Mouse (Mus musculus): ENCODE measurements around the gene Cd38.

The Cd38 gene

DNA sequence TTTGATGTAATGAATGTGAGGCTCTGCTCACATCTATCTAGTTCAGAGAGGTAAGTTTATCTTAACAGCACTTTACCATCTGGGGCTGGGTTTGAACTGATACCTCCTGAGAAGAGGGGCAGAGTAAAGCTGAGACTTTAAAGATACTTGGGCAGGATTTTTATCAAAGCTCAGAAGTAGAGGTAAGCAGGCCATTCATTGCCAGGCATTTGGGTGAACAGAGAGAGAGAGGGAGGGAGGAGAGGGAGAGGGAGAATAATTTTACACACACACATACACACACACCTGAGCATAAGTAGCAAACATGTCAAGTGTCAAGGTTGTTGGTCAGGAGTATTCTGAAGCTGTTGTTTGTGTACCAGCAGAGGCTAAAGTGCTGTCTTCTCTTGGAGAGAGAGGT, at the start of gene Cd38:
Gene Cd38, plus strand, starts transcription at position 301 of the 400 bp plus-strand sequence.
- no peak for DNase-seq (ENCODE audit: low spot score)

DNA sequence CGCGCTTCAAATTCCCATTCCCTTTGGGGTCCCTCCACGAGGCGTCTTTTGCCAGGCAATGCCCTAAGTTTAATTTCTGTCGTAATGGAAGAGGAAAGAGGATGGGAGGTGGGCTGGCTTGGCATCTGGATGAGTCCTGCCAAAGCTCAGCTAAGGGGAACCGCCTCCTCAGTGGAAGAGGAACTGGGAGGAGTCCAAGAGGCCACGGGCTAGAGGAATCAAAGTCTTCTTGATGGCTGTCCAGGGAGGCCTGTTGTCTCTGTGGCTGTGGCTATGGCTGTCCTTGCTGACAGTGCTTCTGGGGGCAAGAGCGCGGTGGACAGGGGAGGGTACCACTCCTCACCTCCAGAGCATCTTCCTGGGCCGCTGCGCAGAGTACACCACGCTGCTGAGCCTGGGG, 49.7 kb upstream of the Cd38 start, which contains the start of gene Bst1:
Gene Bst1, plus strand, starts transcription at position 191 of the 400 bp plus-strand sequence.
- no peak for DNase-seq (ENCODE audit: low spot score)

DNA sequence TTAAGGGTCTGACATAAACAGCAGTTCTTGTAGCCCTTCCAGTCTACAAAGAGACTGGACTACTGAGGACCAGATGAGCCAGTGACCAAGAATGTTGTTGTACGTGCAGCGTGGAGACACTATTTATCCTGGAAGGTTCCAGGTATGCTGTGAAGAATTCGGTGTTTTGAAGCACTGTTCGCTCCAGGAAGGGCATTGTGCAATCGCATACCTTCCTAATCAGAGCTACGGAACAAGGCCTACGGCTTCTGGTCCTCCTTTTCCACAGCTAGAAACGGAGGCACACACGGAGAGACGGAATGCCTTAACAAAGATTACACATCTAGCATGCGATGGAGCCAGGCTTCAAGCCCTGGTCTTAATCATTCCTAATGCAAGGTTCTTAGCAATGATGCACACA, 47.6 kb upstream of the Cd38 start:
- DNase-seq (ENCODE audit: low spot score) = no peak

- DNase-seq (ENCODE audit: low spot score) = no peak
Observed at GRCm38 (mm10) chr5:43821538-43821937, 46.8 kb upstream of the Cd38 start, which contains the start of gene Fbxl5. TSS of gene Fbxl5 (minus strand) at chr5:43821638.

DNA sequence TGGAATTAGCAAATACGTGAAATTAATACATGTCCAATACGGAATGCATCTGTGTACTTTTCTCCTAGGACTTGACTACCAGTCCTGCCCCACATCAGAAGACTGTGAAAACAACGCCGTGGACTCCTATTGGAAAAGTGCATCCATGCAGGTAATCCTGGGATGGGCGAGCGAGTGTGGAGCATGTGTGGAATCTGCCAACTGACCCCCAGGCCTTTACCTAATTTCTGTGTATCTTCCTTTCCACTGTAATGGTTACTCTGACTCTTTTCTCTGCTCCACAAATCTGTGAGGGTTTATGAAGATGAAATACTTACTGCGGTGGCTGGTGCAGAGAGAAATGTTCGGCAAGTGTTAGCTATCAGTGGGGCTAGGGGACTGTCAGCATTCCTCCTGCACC, 46.2 kb upstream of the Cd38 start:
- DNase-seq (ENCODE audit: low spot score) = no peak

DNA sequence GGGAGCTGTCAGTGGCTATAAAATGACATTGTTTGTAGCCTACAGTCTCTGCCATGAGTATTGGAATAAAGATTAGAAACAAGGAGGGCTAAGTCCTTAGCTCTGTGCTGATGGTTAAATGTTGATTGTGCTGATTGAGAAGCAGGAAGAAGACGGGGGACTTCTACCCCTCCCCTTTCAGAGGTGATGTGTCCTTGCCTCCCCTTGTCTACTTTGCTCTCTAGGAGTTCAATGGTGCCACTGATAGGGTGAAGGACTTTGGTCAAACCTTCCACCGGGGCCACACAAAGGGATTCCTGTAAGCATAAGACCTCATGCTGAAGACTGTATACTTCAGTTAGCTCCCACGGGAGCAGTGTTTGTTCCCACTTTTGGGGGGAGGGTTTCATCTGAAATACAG, 45.5 kb upstream of the Cd38 start:
- no peak for DNase-seq (ENCODE audit: low spot score)

DNA sequence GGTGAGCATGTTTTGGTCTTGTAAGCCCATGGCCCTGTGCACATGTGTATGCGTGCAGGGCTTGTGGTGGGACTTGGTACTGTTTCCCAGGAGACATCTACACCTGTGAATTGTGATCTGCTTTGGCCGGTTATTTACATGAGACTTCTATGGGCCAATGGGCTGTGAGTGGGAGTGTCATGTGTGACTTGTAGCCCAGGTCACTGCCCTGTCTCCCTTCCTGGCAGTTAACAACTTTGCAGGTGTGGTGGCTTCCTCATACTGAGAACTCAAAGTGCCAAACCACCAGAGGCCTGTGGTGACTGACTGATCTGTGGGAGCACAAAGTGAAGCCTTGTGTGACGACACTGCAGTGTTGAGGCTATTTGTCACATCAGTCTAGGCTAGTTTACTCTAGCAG, 43.8 kb upstream of the Cd38 start:
- no peak for DNase-seq (ENCODE audit: low spot score)

DNA sequence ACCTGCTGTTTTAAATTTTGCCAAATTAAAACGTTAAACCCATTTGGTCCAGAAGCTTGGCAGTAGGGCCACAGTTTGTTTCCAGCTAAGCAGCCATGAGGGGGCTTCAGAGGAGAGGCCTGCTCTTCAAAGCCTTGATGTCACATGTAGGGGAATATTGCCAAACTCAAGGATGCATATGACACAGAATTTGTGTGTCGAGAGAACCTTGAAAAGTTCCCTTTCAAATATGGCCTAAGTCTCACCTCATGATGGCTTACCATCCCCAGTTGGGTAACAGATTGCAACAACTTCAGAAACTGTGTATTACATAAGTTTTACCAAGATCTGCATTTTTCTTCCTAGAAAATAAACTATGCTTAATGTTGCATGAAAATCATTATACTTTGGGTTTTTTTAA, 41.5 kb upstream of the Cd38 start:
- no peak for DNase-seq (ENCODE audit: low spot score)

DNA sequence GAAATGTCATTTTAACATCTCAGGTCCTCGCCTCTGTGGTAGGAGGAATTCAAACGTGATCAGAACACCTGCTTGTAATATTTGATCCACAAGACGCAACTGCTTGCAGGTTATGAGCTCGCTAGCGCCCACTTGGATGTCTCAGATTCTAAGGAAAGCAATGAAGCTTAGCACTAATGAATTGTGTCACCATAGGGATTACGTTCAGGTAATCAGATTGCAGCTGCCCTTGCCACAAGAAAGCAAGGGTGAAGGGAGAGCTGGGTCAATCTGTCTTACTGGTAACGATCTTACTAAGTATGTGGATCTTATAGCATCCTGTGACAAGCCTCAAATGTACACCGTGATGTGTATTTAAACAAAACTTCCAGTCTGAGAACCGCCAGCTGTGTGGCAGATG, 41.0 kb upstream of the Cd38 start:
- DNase-seq (ENCODE audit: low spot score) = no peak

DNA sequence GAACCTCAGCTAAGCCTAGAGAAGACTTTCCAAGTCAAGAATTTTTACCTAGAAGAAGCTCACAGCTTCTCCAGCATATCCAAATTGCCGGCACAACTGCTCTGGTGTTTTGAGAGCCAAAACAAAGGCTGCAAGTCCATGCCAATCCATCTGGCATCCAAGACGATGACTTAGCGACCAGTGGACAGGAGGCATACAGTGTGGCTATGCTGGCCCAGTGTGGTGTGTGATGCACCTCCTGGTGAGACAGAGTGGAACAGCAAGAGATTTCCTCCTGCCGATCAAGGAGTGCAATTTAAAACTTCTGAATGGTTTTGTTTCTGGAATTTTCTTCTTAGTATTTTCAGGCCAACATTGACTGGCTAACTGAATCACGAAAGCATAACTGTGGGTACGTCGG, 31.8 kb upstream of the Cd38 start:
- no peak for DNase-seq (ENCODE audit: low spot score)

- DNase-seq (ENCODE audit: low spot score) = no peak
Observed at GRCm38 (mm10) chr5:43837372-43837771, 31.0 kb upstream of the Cd38 start.

DNA sequence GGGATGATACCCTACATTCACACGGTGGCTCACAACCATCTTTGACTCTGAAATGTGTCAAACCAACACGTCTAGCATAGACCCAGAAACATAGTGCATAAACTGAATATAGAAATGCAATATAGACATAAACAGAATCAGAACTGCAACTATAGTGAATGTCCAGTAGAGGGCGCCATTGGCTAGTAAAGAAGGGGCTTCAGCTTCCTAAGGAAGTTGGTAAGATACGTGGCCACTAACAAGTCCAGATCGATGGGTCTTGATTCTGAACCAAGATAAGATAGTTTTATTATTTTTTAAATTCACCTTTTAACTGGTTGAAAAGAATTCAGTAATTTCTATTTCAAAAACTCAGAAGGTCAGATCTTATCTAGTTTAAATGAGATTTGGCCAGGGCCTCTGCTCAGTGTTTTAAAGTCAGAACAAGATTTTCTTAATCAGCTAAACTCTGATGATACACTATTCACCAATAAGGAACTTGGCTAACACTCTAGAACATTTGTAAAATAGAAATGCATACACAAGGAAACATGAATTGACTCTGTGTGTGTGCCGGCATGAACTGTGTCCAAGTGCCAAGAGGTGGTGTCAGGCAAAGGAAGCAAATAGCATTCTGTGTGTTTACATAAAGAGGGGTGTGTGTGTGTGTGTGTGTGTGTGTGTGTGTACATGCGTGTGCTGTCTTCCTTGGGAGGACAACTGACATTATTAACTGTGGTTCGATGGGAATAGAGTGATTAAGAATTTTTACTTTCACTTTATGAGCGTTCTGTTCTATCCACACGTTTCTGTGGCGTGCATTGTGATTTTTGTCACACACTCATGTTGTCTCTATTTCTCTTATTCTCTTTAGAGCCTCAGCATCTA, 27.0 kb upstream of the Cd38 start:
- DNase-seq (ENCODE audit: low spot score) = no peak

GRCm38 (mm10) chr5:43842011-43842285, 26.4 kb upstream of the Cd38 start:
- DNase-seq (ENCODE audit: low spot score) = no peak

GRCm38 (mm10) chr5:43842576-43843155, 25.7 kb upstream of the Cd38 start:
- no peak for DNase-seq (ENCODE audit: low spot score)

GRCm38 (mm10) chr5:43845083-43845482, 23.3 kb upstream of the Cd38 start:
- no peak for DNase-seq (ENCODE audit: low spot score)

GRCm38 (mm10) chr5:43845646-43846045, 22.7 kb upstream of the Cd38 start:
- no peak for DNase-seq (ENCODE audit: low spot score)

DNA sequence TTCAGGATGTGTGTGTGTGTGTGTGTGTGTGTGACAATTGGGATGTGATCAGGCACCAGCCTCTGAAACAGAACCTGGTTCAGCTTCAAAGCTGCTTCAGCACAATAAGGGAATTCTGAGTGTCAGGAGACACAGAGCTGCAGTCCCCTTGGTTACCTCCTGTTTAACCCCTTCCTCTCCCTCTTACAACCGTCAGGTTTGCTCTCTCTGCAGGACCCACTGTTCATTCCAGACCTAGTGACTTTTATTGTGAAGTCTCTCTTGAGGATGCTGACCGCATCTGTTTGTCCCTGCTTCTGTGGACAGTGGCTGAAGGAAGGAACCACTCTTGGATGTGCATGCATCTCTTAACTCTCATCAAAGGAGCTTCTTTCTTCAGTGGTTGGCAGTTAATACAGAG, 22.1 kb upstream of the Cd38 start:
- no peak for DNase-seq (ENCODE audit: low spot score)

DNA sequence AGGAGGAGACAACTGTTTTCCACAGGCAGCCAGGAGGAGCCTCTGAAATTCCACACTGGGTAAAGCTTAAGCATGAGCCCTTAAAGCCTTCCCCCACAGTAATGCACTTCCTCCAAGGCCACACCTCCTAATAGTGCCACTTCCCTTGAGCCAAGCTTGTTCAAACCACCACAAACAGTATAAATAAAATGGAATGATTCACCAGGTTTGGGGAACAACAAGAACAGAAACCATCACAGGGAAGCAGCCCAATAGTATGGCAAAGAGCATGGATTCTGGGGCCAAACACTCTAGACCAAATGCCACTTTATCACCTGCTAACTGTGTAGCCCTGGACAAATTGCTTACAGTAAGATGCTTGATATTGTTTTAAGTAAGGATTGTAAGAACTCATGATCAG, 20.8 kb upstream of the Cd38 start:
- no peak for DNase-seq (ENCODE audit: low spot score)

- DNase-seq (ENCODE audit: low spot score) = no peak
Observed at GRCm38 (mm10) chr5:43848275-43848674, 20.1 kb upstream of the Cd38 start.

GRCm38 (mm10) chr5:43853096-43853867, 15.1 kb upstream of the Cd38 start:
- DNase-seq (ENCODE audit: low spot score) = no peak

- DNase-seq (ENCODE audit: low spot score) = no peak
Observed at GRCm38 (mm10) chr5:43853868-43854488, 14.4 kb upstream of the Cd38 start.

DNA sequence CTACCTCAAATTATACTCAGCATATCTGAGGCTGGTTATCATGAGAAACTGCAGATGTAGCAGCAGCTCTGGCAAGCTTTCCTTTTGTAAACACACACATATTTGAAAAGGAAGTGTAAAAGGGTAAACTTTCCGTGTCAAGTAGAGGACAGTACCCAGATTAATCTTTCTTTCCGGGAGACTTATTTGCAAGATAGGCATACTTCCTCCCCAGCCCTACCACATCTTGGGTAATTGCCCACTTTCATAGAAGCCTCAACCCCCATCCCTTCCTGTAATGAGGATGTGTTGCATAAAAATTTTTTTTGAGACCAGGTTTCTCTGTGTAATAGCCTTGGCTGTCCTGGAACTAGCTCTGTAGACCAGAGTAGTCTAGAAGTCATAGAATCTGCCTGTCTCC, 12.6 kb upstream of the Cd38 start:
- DNase-seq (ENCODE audit: low spot score) = no peak

DNA sequence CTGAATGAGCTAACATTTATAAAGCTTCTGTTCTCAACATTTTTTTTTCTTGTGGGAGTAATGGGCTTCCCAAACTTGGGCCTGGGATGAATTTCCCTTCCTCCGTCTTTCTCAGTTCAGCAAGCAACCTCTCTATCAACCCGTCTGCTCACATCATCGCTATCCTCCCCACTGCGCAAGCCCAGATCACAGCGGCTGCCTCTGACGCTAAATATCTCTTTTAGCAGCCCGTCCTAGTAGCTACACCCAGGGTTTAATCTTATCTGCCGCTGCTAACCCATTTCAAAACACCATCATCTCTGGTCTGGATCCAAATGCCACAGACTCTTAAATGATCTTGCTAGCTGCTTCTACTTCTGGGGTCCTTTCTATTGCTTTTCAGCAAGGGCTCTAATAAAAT, 8.7 kb upstream of the Cd38 start:
- DNase-seq (ENCODE audit: low spot score) = no peak
